Comparison of ENCODE assay signal across 8 mouse cellular contexts in the genomic region with DNA sequence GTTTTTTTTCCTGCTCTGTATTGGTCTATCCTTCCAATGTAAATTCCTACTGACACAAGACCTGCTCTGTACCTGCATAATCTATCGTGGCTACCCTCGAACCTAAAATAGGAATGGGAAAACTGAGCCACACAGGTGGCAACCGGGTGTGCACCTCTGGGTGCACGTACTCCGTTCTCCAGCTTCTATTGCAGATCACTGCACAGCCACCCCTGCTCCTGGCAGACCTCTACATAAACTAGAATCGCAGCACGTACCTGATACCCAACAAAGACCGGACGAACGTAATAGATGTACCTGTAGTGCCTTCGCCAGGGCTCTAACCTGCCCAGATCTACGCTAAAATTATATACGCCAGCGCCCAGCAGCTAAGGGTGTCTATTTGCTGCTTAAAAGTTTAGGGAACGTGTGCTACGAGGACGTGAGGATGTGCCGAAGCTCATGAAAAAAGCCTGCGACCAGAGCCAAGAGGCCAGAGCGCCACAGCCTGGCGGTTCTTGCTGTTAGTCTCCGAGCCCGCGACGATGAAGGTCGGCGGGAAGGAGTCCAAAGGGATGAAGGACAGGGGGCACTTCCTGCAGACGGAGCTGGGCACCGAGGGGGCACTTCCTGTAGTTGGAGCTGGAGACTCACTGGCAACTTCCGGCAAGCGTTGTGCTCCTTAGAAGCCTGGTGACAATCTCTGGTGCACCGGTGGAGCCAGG. TPM values are rescaled to one million over a fixed set of nuclear protein-coding genes. Genes with fewer than 3 reads are reported as not detected.
DNase-seq lines count a peak whose midpoint lies in the region; ATAC-seq and TF ChIP-seq lines count a peak whose summit lies in the region.

A gene (minus strand): TSS at position 556 of the 704 bp plus-strand sequence.

- DNase-seq in heart, adult 18-20 months, result peak; percentile 50 to 67
- DNase-seq in kidney, adult 11 months, result peak; percentile 72
- DNase-seq in limb, embryonic 10.5 days (ENCODE audit: low spot score), result peak; percentile 82
- DNase-seq in midbrain, embryonic 11.5 days (ENCODE audit: low spot score, missing footprints), result peak; percentile 93
- peak; percentile 62 for DNase-seq in skeletal muscle tissue, adult 2 months (ENCODE audit: low read depth, low spot score)
- no peak for DNase-seq in adipocyte (ENCODE audit: low spot score)

- H3K4me3 ChIP-seq in bone marrow macrophage, adult 2 months (ENCODE audit: insufficient read depth, low read length), result peak within 1 kb of the TSS; percentile 62
- H3K4me3 ChIP-seq in embryonic facial prominence, embryonic 13.5 days, result peak within 1 kb of the TSS; percentile 61
- H3K4me3 ChIP-seq in limb, embryonic 10.5 days, result peak within 1 kb of the TSS; percentile 64
- peak within 1 kb of the TSS; percentile 51 for H3K4me3 ChIP-seq in midbrain, embryonic 11.5 days (ENCODE audit: low read depth, low read length)

- no peak within 1 kb of the TSS for H3K27ac ChIP-seq in bone marrow macrophage, adult 2 months (ENCODE audit: insufficient read depth, low read depth, low read length)
- peak within 1 kb of the TSS; percentile 80 for H3K27ac ChIP-seq in embryonic facial prominence, embryonic 13.5 days
- peak within 1 kb of the TSS; percentile 86 for H3K27ac ChIP-seq in limb, embryonic 10.5 days
- H3K27ac ChIP-seq in midbrain, embryonic 11.5 days (ENCODE audit: low read depth, low read length), result peak within 1 kb of the TSS; percentile 16; the same call in 1 of the 2 replicates

- H3K27me3 ChIP-seq in embryonic facial prominence, embryonic 13.5 days, result no peaks in the 10 kb centered on the region
- no peaks in the 10 kb centered on the region for H3K27me3 ChIP-seq in limb, embryonic 10.5 days (ENCODE audit: low read depth, poor library complexity, severe bottlenecking)
- no peaks in the 10 kb centered on the region for H3K27me3 ChIP-seq in midbrain, embryonic 11.5 days (ENCODE audit: control insufficient read depth, insufficient read depth, low read length)

- peak within 1 kb of the TSS; percentile 80 for H3K9ac ChIP-seq in embryonic facial prominence, embryonic 13.5 days
- H3K9ac ChIP-seq in midbrain, embryonic 11.5 days (ENCODE audit: low read length), result peak within 1 kb of the TSS; percentile 73

- ATAC-seq in embryonic facial prominence, embryonic 13.5 days (ENCODE audit: insufficient number of reproducible peaks, insufficient read depth, low FRiP score, low TSS enrichment, low read depth), result peak; percentile 62
- peak; percentile 95 for ATAC-seq in midbrain, embryonic 11.5 days (ENCODE audit: low FRiP score)

- peaks cover 29% of the 10 kb centered on the region for H3K36me3 ChIP-seq in embryonic facial prominence, embryonic 13.5 days
- H3K36me3 ChIP-seq in limb, embryonic 10.5 days, result peaks cover 31% of the 10 kb centered on the region
- H3K36me3 ChIP-seq in midbrain, embryonic 11.5 days (ENCODE audit: control insufficient read depth, insufficient read depth, low read length), result peaks cover 2% of the 10 kb centered on the region; the same call in 1 of the 2 replicates

- no peak; the same call in 1 of the 2 replicates for TF ChIP-seq CTCF in bone marrow macrophage, adult 2 months (IDR thresholded peaks at IDR 0.05; ENCODE audit: low read depth, low read length)

- H3K4me2 ChIP-seq in embryonic facial prominence, embryonic 13.5 days, result peak within 1 kb of the TSS; percentile 74
- peak within 1 kb of the TSS; percentile 71 for H3K4me2 ChIP-seq in midbrain, embryonic 11.5 days

- peaks cover 2% of the 10 kb centered on the region for H3K4me1 ChIP-seq in bone marrow macrophage, adult 2 months (ENCODE audit: control insufficient read depth, insufficient read depth, low read length)
- H3K4me1 ChIP-seq in embryonic facial prominence, embryonic 13.5 days, result 0 out of 2 replicates have a peak, but pooled peaks cover 4% of the 10 kb centered on the region
- H3K4me1 ChIP-seq in limb, embryonic 10.5 days, result peaks cover 11% of the 10 kb centered on the region; the same call in 1 of the 2 replicates
- H3K4me1 ChIP-seq in midbrain, embryonic 11.5 days (ENCODE audit: control insufficient read depth, insufficient read depth, low read length), result no peaks in the 10 kb centered on the region

- under 1% methylated on average over 32 of the region's 32 CpGs for WGBS in embryonic facial prominence, embryonic 13.5 days
- WGBS in limb, embryonic 10.5 days, result 2% methylated on average over 32 of the region's 32 CpGs
- WGBS in midbrain, embryonic 11.5 days, result 1% methylated on average over 32 of the region's 32 CpGs

- no peaks in the 10 kb centered on the region for H3K9me3 ChIP-seq in embryonic facial prominence, embryonic 13.5 days
- H3K9me3 ChIP-seq in limb, embryonic 10.5 days (replicated peaks), result no peaks in the 10 kb centered on the region
- H3K9me3 ChIP-seq in midbrain, embryonic 11.5 days (ENCODE audit: control insufficient read depth, low read length), result no peaks in the 10 kb centered on the region

- TF ChIP-seq POLR2A in bone marrow macrophage, adult 2 months (IDR thresholded peaks at IDR 0.05; ENCODE audit: borderline replicate concordance, low read depth, low read length), result no peak

RNA-seq across cellular contexts. Expression of the gene that starts here (rescaled TPM):
- 0.17 and 0.65 TPM in 2 replicates for polyA plus RNA-seq in bone marrow macrophage, adult 2 months (2012; ENCODE audit: insufficient read depth, insufficient read length, missing spikeins)
- polyA plus RNA-seq in embryonic facial prominence, embryonic 13.5 days (2015; fragmentation: Nextera tagmentation; extraction: Ambion mirVana), result 3.2 and 4.6 TPM in 2 replicates
- under 1 TPM; 0.35 to 0.54 TPM for total RNA-seq in heart, adult 18-20 months (2021)
- 4.9 and 5.1 TPM in 2 replicates for polyA plus RNA-seq in limb, embryonic 10.5 days (2016; fragmentation: Nextera tagmentation; extraction: Ambion mirVana)
- 6.6 and 7.6 TPM in 2 replicates for polyA plus RNA-seq in midbrain, embryonic 11.5 days (2014; fragmentation: Nextera tagmentation; extraction: Ambion mirVana)

Comparison
In these comparisons a context has a peak if more than half of its experiments do, and no peak if none do; other contexts are left out.
1. Peak in DNase-seq in heart, adult 18-20 months; RNA of the gene not detected or under 1 TPM.